Mouse (Mus musculus) MEL (cell line): ENCODE results near the gene She.

Experiments
- CTCF ChIP-seq, 3 experiments: IDR thresholded peaks in 2 of 3; conservative IDR thresholded peaks in 1 of 3; 2 replicates each; pipeline ENCODE4 v1.5.1; 2011 to 2012; ENCODE audit warnings: low read length in 3 of 3, low read depth in 2 of 3, mild to moderate bottlenecking in 2 of 3, improper control_type of control experiment in 1 of 3, inconsistent platforms in 1 of 3, mixed read lengths in 1 of 3, moderate library complexity in 1 of 3; ENCODE audit not compliant: control insufficient read depth in 1 of 3, insufficient read depth in 1 of 3, poor library complexity in 1 of 3, severe bottlenecking in 1 of 3
- ELF1 ChIP-seq: IDR thresholded peaks from 2 replicates; pipeline ENCODE4 v1.6.1; 2014; ENCODE audit warnings: low read depth, mild to moderate bottlenecking, inconsistent platforms, low read length, improper control_type of control experiment, moderate library complexity
- HCFC1 ChIP-seq: IDR thresholded peaks from 2 replicates; pipeline ENCODE4 v1.6.1; 2012; ENCODE audit warnings: low read depth, mild to moderate bottlenecking, inconsistent platforms, low read length, improper control_type of control experiment, moderate library complexity
- MAX ChIP-seq: IDR thresholded peaks from 2 replicates; pipeline ENCODE4 v1.6.1; 2011; ENCODE audit warnings: low read length, improper control_type of control experiment
- UBTF ChIP-seq: IDR thresholded peaks from 2 replicates; pipeline ENCODE4 v1.6.1; 2012; ENCODE audit warnings: low read depth, mild to moderate bottlenecking, inconsistent platforms, low read length, improper control_type of control experiment, moderate library complexity, borderline replicate concordance; ENCODE audit not compliant: insufficient read depth
- ZMIZ1 ChIP-seq: IDR thresholded peaks from 2 replicates; pipeline ENCODE4 v1.6.1; 2012; ENCODE audit warnings: low read depth, mild to moderate bottlenecking, inconsistent platforms, low read length, improper control_type of control experiment, moderate library complexity

DNA sequence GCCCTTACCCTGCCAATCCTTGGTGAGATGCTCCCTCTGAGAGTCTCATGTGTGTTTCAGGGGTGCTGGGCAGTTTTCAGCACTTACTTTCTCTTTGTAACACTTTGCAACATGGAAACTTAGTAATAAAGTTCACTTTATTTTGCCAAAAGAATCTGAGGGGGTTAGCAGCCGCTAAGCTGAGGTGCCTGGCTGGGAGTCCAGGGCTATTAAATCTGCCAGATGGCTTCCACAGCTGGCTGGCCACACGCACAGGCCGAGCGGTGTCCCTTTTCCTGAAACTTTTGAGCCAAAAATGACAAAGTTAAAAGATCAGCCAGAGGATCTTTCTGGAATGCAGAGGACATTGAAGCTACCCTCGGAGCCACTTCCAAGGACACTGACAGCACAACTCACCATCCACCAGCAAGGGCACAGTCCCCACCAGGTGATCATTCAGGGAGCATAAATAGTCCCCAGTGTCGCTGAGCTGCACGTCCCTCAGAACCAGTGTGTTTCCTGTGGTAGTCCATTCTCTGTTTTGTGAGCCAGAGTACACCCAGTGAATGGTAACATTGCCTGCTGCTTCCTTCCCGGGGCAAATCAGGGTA, 58.8 kb downstream of the She start:
- TF ChIP-seq CTCF (IDR thresholded peaks at IDR 0.05 in 2 of 3, conservative IDR thresholded peaks at IDR 0.05 in 1 of 3; ENCODE audit: control insufficient read depth in 1 of 3, insufficient read depth in 1 of 3, low read depth in 2 of 3, low read length in 3 of 3, poor library complexity in 1 of 3, severe bottlenecking in 1 of 3) (no peak), ZMIZ1 (no peak), HCFC1 (no peak), MAX (no peak), UBTF (no peak), ELF1 (no peak)
